Mouse (Mus musculus): ENCODE measurements around the gene Slc16a4. TPM values are rescaled to one million over a fixed set of nuclear protein-coding genes. Genes with fewer than 3 reads are reported as not detected.

The Slc16a4 gene
- total RNA-seq, 2 experiments from 2014 or later: 0.98 to 1.5 TPM

- no peak for TF ChIP-seq CTCF (IDR thresholded peaks at IDR 0.05)
- intact Hi-C loops (cut with DNase I): no loop called here
- no peak overlapping the region for H3K4me3 ChIP-seq
- no peak overlapping the region for H3K27ac ChIP-seq
- DNase-seq (ENCODE audit: extremely low spot score in 1 of 2, low spot score in 2 of 2): no peak
Measured at GRCm38 (mm10) chr3:107345033-107345725, 54.1 kb downstream of the Slc16a4 start.

- Histone ChIP-seq H3K27ac (no peak overlapping the region), H3K4me3 (no peak overlapping the region)
- DNase-seq (ENCODE audit: extremely low spot score in 1 of 2, low spot score in 2 of 2): no peak
- TF ChIP-seq CTCF (IDR thresholded peaks at IDR 0.05): no peak
- intact Hi-C loops (cut with DNase I): no loop called here
Measured at GRCm38 (mm10) chr3:107349006-107349405, 58.0 kb downstream of the Slc16a4 start.

GRCm38 (mm10) chr3:107351706-107352105 is 60.7 kb downstream of the Slc16a4 start:
- no peak for DNase-seq (ENCODE audit: extremely low spot score in 1 of 2, low spot score in 2 of 2)
- no peak for TF ChIP-seq CTCF (IDR thresholded peaks at IDR 0.05)
- intact Hi-C loops (cut with DNase I): loop anchor here (5.0 kb wide), 1 partner anchor 109 kb away; no protein-coding TSS in a partner anchor
- no peak overlapping the region for H3K4me3 ChIP-seq
- no peak overlapping the region for H3K27ac ChIP-seq

- H3K27ac ChIP-seq: no peak overlapping the region
- no peak for TF ChIP-seq CTCF (IDR thresholded peaks at IDR 0.05)
- H3K4me3 ChIP-seq: no peak overlapping the region
- DNase-seq (ENCODE audit: extremely low spot score in 1 of 2, low spot score in 2 of 2): no peak
- intact Hi-C loops (cut with DNase I): loop anchor here (5.0 kb wide), 1 partner anchor 257 kb away; no protein-coding TSS in a partner anchor
Measured at GRCm38 (mm10) chr3:107355618-107356260, 64.7 kb downstream of the Slc16a4 start.

GRCm38 (mm10) chr3:107356964-107357441 is 66.0 kb downstream of the Slc16a4 start:
- peak; percentile 87 to 89 for DNase-seq (ENCODE audit: extremely low spot score in 1 of 2, low spot score in 2 of 2)
- no peak overlapping the region for H3K27ac ChIP-seq
- H3K4me3 ChIP-seq: no peak overlapping the region
- TF ChIP-seq CTCF (IDR thresholded peaks at IDR 0.05): peak; percentile 71
- intact Hi-C loops (cut with DNase I): loop anchor here (1.0 to 5.0 kb wide), 3 partner anchors 105 to 255 kb away; no protein-coding TSS in a partner anchor

GRCm38 (mm10) chr3:107357700-107358234 is 66.7 kb downstream of the Slc16a4 start:
- no peak for TF ChIP-seq CTCF (IDR thresholded peaks at IDR 0.05)
- no peak for DNase-seq (ENCODE audit: extremely low spot score in 1 of 2, low spot score in 2 of 2)
- Histone ChIP-seq H3K4me3 (no peak overlapping the region), H3K27ac (no peak overlapping the region)
- intact Hi-C loops (cut with DNase I): loop anchor here (1.0 to 5.0 kb wide), 3 partner anchors 105 to 255 kb away; no protein-coding TSS in a partner anchor

GRCm38 (mm10) chr3:107360341-107360740 is 69.3 kb downstream of the Slc16a4 start:
- intact Hi-C loops (cut with DNase I): no loop called here
- DNase-seq (ENCODE audit: extremely low spot score in 1 of 2, low spot score in 2 of 2): no peak
- Histone ChIP-seq H3K27ac (no peak overlapping the region), H3K4me3 (no peak overlapping the region)
- no peak for TF ChIP-seq CTCF (IDR thresholded peaks at IDR 0.05)

Other genes with a start within 250 kb of the Slc16a4 start
- gene Kcna2, start 190.1 kb upstream of the Slc16a4 start, total RNA-seq (2021): 100 to 1,000 TPM; 156 to 162 TPM
- gene Kcna10, start 108.2 kb upstream of the Slc16a4 start, total RNA-seq (2021): under 1 TPM in 1 of 2 experiments, not detected in 1; 0.18 TPM
- not detected for gene Cym, start 69.5 kb upstream of the Slc16a4 start, total RNA-seq (2021)
- not detected for gene A630076J17Rik, start 60.6 kb upstream of the Slc16a4 start, total RNA-seq (2021)
- not detected for gene Prok1, start 51.5 kb upstream of the Slc16a4 start, total RNA-seq (2021)
- 10 to 100 TPM; 69.5 to 69.7 TPM for gene Lamtor5, start 12.4 kb upstream of the Slc16a4 start, total RNA-seq (2021)
- gene Rbm15, start 42.4 kb downstream of the Slc16a4 start, total RNA-seq (2021): 10 to 100 TPM; 27.1 to 28.1 TPM
- 10 to 100 TPM; 68.4 to 73.4 TPM for gene Kcnc4, start 168.3 kb downstream of the Slc16a4 start, total RNA-seq (2021)
- gene Slc6a17, start 226.8 kb downstream of the Slc16a4 start, total RNA-seq (2021): 100 to 1,000 TPM; 369 to 419 TPM